Mouse (Mus musculus) hindbrain, embryonic 15.5 days (tissue): ENCODE measurements around the gene Atp6v0a4. TPM values are rescaled to one million over a fixed set of nuclear protein-coding genes. Genes with fewer than 3 reads are reported as not detected.

Source experiments
- ATAC-seq: fragments of 200-750 bp; cut with Nextera tagmentation; 2 replicates; pipeline ENCODE4 v1.8.0; 2017; ENCODE audit warnings: low read depth, moderate number of reproducible peaks, moderate TSS enrichment; ENCODE audit not compliant: low FRiP score
- H3K27ac ChIP-seq: fragments of 300-500 bp; sonication (generic); replicated peaks from 2 replicates; pipeline ENCODE4 v1.5.1; 2015; ENCODE audit warnings: mild to moderate bottlenecking, inconsistent platforms
- H3K27me3 ChIP-seq: fragments of 300-500 bp; sonication (generic); 2 replicates; pipeline ENCODE4 v1.6.1; 2015; ENCODE audit warnings: control low read depth, inconsistent platforms
- H3K36me3 ChIP-seq: fragments of 300-500 bp; sonication (generic); 2 replicates; pipeline ENCODE4 v1.6.1; 2015; ENCODE audit warnings: control low read depth, inconsistent platforms
- H3K4me1 ChIP-seq: fragments of 300-500 bp; sonication (generic); replicated peaks from 2 replicates; pipeline ENCODE4 v1.6.1; 2015; ENCODE audit warnings: control low read depth, inconsistent platforms
- H3K4me2 ChIP-seq: fragments of 300-500 bp; sonication (generic); 2 replicates; pipeline ENCODE4 v1.6.1; 2015; ENCODE audit warnings: moderate library complexity, mild to moderate bottlenecking, inconsistent platforms
- H3K4me3 ChIP-seq: fragments of 300-500 bp; sonication (generic); 2 replicates; pipeline ENCODE4 v1.5.1; 2015; ENCODE audit warnings: mild to moderate bottlenecking, inconsistent platforms
- H3K9ac ChIP-seq: fragments of 300-500 bp; sonication (generic); 2 replicates; pipeline ENCODE4 v1.6.1; 2015; ENCODE audit warnings: inconsistent platforms
- H3K9me3 ChIP-seq: fragments of 300-500 bp; sonication (generic); 2 replicates; pipeline ENCODE4 v1.6.1; 2016; ENCODE audit warnings: control low read depth, inconsistent platforms
- WGBS: fragments of 180-500 bp; shearing (Covaris S2); methylation state at CpG from one replicate; pipeline ENCODE4 v1.1.7; 2015; 5-methylcytosine and 5-hydroxymethylcytosine counted together
- polyA plus RNA-seq: library from polyadenylated mRNA; unstranded; fragments of >200 nt; fragmentation: Nextera tagmentation; extraction: Ambion mirVana; gene quantifications from 2 replicates; pipeline ENCODE4 v1.2.1, GENCODE M21; 2015

The Atp6v0a4 gene
- polyA plus RNA-seq, 1 experiment from 2014 or later: 0.54 TPM

DNA sequence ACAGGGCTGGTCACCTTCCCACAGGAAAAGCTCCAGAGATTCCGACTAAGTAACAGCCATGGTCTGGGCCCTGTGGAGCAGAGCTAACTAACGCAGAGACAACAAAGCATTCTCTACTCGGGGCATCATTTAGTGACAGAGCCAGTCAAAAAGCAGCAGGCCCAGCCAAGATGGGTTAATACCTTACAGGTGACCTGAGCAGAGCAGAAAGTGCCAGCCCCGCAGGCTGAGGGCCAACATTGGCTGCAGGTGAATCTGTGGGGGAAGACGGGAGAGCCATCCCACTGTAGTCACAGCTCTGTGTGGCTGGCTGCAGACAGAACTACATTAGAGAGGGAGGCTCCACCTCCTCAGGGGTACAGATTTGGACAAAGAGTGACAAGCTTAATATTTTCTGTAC, 22.9 kb upstream of the Atp6v0a4 start:
- ATAC-seq: no peak
- H3K9ac ChIP-seq: no peak overlapping the region
- H3K36me3 ChIP-seq: peaks cover 43% of the 10 kb centered on the region
- no peak overlapping the region for H3K27ac ChIP-seq
- H3K4me3 ChIP-seq: no peak overlapping the region
- WGBS: 87% methylated on average over 5 of the region's 5 CpGs
- no peaks in the 10 kb centered on the region for H3K4me1 ChIP-seq
- H3K4me2 ChIP-seq: no peak overlapping the region
- no peaks in the 10 kb centered on the region for H3K27me3 ChIP-seq
- no peaks in the 10 kb centered on the region for H3K9me3 ChIP-seq

DNA sequence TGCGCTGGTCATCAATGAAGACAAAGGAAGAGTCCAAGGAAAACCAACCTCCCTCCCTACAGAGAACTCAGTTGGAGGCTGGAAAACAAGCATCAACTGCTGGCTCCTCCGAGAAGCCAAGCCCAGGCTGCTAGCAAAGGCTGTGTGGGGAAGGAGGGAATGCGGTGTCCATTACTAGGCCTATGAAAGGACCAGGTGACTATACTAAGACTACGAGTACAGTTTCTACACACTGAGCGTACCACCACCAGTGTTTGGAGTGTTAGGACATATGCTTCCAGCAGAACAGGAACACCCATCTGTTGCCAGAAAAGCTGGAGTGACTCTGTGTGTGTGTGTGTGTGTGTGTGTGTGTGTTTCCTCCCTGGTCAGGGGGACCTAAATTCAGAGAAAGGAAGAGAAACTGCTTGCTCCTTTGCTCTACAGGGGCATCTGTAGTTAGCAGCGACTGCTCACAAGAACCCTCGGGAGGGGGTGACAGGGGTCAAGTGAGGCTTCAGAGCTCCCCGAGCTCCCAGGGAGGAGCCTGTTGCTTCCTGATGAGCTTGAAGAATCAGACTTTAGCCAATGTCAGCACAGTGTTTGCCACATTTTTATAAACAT, 21.2 kb upstream of the Atp6v0a4 start:
- ATAC-seq: no peak
- H3K27ac ChIP-seq: 0 out of 2 replicates have a peak overlapping the region, but pooled peaks have one; percentile 2
- H3K4me3 ChIP-seq: no peak overlapping the region
- no peak overlapping the region for H3K9ac ChIP-seq
- H3K36me3 ChIP-seq: peaks cover 47% of the 10 kb centered on the region
- H3K4me1 ChIP-seq: no peaks in the 10 kb centered on the region
- H3K27me3 ChIP-seq: no peaks in the 10 kb centered on the region
- H3K4me2 ChIP-seq: no peak overlapping the region
- WGBS: 61% methylated on average over 8 of the region's 8 CpGs
- no peaks in the 10 kb centered on the region for H3K9me3 ChIP-seq

DNA sequence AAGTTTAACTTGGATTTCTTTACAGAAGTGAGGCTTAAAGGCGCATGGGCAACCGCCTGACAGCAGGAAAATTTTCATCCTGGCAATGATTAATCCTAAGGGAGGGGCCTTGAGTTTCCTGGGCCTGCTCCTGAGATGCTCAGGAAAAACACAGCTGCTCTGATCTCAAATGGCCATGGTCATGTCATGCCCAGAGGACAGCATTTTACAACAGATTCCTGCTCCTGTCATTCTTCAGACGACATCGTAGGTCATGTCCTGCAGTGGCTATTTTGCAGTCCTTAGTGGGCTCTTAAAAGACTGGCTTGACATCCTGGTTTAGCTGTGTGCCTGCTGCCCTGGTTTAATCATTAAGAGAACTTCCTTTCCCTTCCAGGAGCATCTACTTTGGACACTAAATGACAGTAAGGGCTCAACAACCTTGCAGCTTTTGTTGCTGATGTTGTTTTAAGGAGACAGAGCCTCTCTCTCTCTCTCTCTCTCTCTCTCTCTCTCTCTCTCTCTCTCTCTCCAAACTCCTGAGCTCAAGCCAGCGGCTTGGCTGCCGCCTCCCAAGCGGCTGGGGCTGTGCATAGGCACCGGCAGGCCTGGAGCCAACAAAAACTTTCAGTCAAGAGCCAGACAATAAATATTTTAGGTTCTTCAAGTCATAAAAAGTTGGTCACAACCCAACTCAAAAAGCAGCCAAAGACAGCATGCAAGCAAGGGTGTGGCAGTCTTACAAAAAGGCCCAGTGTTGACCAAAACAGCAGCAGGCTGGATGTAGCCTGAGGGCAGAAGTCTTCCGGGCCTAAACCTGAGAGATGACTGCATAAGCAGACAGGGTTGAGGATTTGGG, 20.0 kb upstream of the Atp6v0a4 start:
- Histone ChIP-seq H3K27me3 (no peaks in the 10 kb centered on the region), H3K4me3 (no peak overlapping the region), H3K36me3 (peaks cover 44% of the 10 kb centered on the region), H3K9me3 (no peaks in the 10 kb centered on the region), H3K4me1 (no peaks in the 10 kb centered on the region), H3K4me2 (no peak overlapping the region), H3K27ac (no peak overlapping the region), H3K9ac (no peak overlapping the region)
- WGBS: 59% methylated on average over 9 of the region's 9 CpGs
- no peak for ATAC-seq

DNA sequence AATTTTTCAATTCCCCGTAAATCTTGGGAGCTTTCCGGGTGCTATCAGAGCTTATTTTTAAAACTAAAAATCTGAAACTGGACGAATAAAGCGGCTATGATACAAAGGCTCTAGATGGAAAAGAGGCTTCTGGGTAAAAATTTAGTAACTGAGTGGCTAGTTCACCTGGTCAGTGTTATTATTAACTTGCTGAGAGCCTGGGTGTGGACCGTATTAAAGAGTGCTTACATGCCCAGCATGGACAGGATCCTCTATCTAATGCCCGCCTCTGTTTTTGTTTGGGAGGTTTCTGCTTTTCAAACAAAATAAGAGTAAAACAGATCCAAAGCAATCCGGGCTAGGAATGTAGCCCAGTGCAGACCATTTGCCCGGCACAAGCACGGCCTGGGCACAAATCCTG, 16.0 kb upstream of the Atp6v0a4 start:
- no peaks in the 10 kb centered on the region for H3K27me3 ChIP-seq
- peaks cover 42% of the 10 kb centered on the region for H3K36me3 ChIP-seq
- H3K4me3 ChIP-seq: no peak overlapping the region
- H3K9me3 ChIP-seq: no peaks in the 10 kb centered on the region
- no peak overlapping the region for H3K27ac ChIP-seq
- H3K4me2 ChIP-seq: no peak overlapping the region
- H3K4me1 ChIP-seq: no peaks in the 10 kb centered on the region
- no peak overlapping the region for H3K9ac ChIP-seq
- ATAC-seq: no peak
- 94% methylated on average over 9 of the region's 9 CpGs for WGBS

DNA sequence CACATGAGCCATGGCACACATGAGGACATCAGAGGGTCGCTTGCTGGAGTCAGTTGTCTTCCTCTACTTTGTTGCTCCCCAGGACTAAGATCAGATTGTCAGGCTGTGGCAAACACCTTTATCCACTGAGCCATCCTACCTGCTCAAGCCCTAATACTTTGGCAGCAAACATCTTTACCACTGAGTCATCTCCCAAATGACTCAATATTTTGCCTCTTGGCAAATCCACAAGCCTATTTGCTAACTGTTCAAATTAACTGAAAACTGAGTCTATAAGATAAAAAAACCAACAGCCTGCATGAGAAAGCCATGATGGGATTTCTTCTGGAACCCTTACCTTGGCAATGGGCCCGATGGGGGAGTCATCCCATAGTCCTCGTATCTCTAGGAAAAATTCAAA, 14.7 kb upstream of the Atp6v0a4 start:
- WGBS: 92% methylated on average over 3 of the region's 3 CpGs
- no peak for ATAC-seq
- Histone ChIP-seq H3K9me3 (no peaks in the 10 kb centered on the region), H3K9ac (no peak overlapping the region), H3K36me3 (peaks cover 48% of the 10 kb centered on the region), H3K4me3 (no peak overlapping the region), H3K27me3 (no peaks in the 10 kb centered on the region), H3K4me2 (no peak overlapping the region), H3K27ac (no peak overlapping the region), H3K4me1 (no peaks in the 10 kb centered on the region)

DNA sequence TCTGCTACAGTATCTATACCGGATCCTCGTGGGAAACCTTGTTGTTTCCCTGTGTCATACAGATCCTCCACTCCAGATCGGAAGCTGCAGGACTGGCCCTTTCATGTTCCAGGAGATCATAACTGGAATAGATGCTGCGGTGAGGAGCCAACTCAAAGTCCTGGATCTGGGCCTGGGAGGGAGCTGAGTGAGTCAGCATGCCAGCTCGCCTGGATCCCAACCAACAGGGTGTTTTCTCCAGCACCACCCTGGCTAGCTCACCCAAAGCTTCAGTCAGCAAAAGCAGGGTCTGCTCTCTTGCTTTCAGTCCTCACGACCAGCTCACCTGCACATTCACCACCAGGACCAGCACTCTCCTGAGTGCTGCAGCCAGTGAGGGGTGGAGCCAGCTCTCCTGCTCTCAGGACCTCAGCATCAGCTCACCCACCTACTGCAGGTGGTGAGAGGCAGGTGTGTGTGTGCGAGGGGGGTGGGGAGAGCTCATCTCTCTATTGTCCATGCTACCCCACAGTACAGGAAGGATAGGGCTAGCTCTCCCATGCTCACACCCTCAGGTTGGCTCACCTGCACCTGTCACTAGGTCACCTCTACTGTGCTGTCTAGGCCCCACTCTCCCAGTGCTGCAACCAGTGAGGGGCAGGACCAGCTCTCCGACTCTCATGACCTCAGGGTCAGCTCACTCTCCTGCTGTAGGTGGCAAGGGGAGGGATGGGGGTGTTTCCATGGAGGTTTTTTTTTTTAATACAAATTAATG, 10.6 kb upstream of the Atp6v0a4 start:
- H3K4me2 ChIP-seq: no peak overlapping the region
- no peak overlapping the region for H3K9ac ChIP-seq
- no peak overlapping the region for H3K4me3 ChIP-seq
- H3K4me1 ChIP-seq: no peaks in the 10 kb centered on the region
- 88% methylated on average over 8 of the region's 8 CpGs for WGBS
- H3K27ac ChIP-seq: no peak overlapping the region
- H3K36me3 ChIP-seq: peaks cover 52% of the 10 kb centered on the region
- no peaks in the 10 kb centered on the region for H3K9me3 ChIP-seq
- ATAC-seq: no peak
- no peaks in the 10 kb centered on the region for H3K27me3 ChIP-seq

DNA sequence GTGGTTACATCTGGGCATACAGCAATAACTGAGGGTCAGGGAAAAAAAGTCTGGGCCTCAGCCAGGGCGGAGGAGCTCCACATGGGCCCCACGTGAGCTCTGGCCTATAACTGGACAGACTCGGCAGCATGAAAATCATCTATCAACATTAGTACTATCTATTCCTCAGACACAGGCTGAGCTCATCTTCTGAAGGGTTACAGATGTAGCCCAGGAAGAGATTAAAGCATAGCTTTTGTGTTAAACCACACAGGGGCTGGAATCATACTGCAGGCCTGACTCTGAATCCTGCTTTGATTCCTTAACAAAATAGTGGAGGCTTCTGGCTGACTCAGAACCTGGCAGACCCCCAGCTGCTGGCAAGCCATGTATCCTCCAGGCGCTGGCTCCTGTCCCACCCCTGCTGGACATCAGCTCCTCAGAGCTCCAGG, 7.4 kb upstream of the Atp6v0a4 start:
- ATAC-seq: no peak
- H3K36me3 ChIP-seq: peaks cover 55% of the 10 kb centered on the region
- no peak overlapping the region for H3K4me3 ChIP-seq

DNA sequence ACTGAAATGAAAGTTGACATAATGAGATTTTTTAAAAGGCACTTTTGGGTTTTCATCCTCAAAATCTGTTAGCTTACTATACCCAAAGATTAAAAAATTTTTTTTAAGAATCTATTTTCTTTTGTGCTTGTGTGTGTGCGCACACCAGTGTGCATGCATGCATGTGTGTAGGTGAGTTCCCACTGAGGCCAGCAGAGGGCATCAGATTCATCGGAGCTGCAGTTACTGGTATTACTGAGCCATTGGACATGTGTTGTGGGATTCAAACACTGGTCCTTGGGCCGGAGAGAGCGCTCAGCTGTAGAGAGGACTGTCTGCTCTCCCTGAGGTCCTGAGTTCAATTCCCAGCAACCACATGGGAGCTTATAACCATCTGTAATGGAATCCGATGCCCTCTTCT, 5.5 kb upstream of the Atp6v0a4 start:
- Histone ChIP-seq H3K36me3 (peaks cover 46% of the 10 kb centered on the region), H3K27ac (no peak overlapping the region), H3K4me3 (no peak overlapping the region), H3K4me2 (no peak overlapping the region), H3K4me1 (no peaks in the 10 kb centered on the region), H3K9ac (no peak overlapping the region), H3K9me3 (no peaks in the 10 kb centered on the region), H3K27me3 (no peaks in the 10 kb centered on the region)
- WGBS: 97% methylated on average over 5 of the region's 5 CpGs
- no peak for ATAC-seq

More for the DNA sequence above, 7.4 kb upstream of the Atp6v0a4 start:
- Histone ChIP-seq H3K9me3 (no peaks in the 10 kb centered on the region), H3K4me1 (no peaks in the 10 kb centered on the region), H3K9ac (no peak overlapping the region), H3K27me3 (no peaks in the 10 kb centered on the region), H3K4me2 (no peak overlapping the region), H3K27ac (no peak overlapping the region)
- 66% methylated on average over 4 of the region's 4 CpGs for WGBS

DNA sequence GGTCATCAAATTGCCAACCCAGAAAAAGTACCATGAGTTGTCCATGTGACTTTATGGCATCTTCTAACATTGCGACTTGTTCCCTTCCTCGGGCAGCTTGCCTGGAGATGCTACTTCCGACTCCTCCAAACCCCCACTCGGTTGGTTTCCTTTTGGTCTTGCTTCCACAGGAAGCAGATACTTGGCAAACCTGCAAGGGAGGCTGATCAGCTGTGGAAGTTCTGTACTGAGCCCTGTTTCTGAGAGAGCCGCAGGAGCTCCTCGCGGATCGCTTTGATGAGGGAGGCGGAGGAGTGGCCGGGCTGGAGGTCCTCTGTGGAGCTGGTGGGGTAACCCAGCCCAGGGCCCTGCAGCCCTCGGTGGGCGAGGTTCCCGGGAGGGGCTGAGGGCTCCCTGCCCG, 3.7 kb upstream of the Atp6v0a4 start:
- Histone ChIP-seq H3K9me3 (no peaks in the 10 kb centered on the region), H3K27me3 (no peaks in the 10 kb centered on the region), H3K36me3 (peaks cover 45% of the 10 kb centered on the region), H3K4me1 (no peaks in the 10 kb centered on the region), H3K4me3 (no peak overlapping the region), H3K4me2 (no peak overlapping the region), H3K9ac (no peak overlapping the region), H3K27ac (no peak overlapping the region)
- 89% methylated on average over 14 of the region's 14 CpGs for WGBS
- no peak for ATAC-seq

DNA sequence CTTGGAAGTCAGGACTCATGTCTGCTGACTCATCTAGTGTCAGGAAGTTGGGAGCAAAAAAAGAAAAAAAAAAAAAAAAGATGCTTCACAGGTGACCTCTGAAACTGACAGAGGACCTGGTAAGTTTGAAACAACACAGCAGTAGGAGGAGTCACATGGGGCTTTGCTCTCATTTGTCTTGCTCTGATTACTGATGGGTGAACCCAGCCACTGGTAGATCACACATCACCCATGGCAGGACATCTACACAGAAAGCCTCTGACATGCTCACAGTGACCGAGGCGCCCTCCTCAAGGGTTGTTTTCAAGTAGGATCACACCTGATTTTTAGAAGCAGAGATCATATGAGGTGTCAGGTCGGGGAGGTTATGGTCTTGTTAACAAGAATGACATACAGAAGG, 1.1 kb upstream of the Atp6v0a4 start:
- no peak overlapping the region for H3K27ac ChIP-seq
- no peaks in the 10 kb centered on the region for H3K9me3 ChIP-seq
- peaks cover 35% of the 10 kb centered on the region for H3K36me3 ChIP-seq
- H3K4me2 ChIP-seq: no peak overlapping the region
- H3K27me3 ChIP-seq: no peaks in the 10 kb centered on the region
- no peak overlapping the region for H3K4me3 ChIP-seq
- ATAC-seq: no peak
- WGBS: 95% methylated on average over 3 of the region's 3 CpGs
- H3K9ac ChIP-seq: no peak overlapping the region
- no peaks in the 10 kb centered on the region for H3K4me1 ChIP-seq

DNA sequence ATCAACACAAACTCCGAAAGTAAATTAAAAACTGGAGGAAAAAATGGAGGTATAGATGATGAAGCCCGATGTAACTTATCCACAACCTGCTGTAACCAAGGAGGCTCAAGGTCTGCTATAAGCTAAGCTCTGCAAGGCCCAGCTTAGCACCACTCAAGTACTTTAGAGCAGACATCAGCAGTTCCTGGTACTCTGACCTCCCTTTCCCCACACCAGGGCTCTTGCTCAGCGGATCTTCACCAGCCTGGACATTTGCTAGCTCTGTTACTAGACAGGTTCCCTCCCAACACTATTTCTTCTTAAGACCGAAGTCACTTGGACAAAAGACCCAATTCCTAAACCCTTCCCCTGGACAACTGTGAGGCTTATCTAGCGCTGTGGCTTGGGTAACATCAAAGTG, 496 bp upstream of the Atp6v0a4 start:
- 98% methylated on average over 5 of the region's 5 CpGs for WGBS
- ATAC-seq: no peak
- peaks cover 29% of the 10 kb centered on the region for H3K36me3 ChIP-seq

More for the DNA sequence above, 496 bp upstream of the Atp6v0a4 start:
- no peaks in the 10 kb centered on the region for H3K4me1 ChIP-seq
- no peaks in the 10 kb centered on the region for H3K9me3 ChIP-seq
- H3K27me3 ChIP-seq: no peaks in the 10 kb centered on the region
- no peak overlapping the region for H3K9ac ChIP-seq
- H3K4me3 ChIP-seq: no peak overlapping the region
- H3K27ac ChIP-seq: no peak overlapping the region
- H3K4me2 ChIP-seq: no peak overlapping the region
